Mouse (Mus musculus) brain, embryonic 14.5 days (tissue): ENCODE measurements at regions not wholly inside any gene's neighbourhood (a gene's known extent, or its start where the extent isn't known, plus 50 kb on each side); places are given as distances from the start of the nearest gene placed in this dataset.

Source experiments
- CTCF ChIP-seq: fragments of 200-500 bp; IDR thresholded peaks from 2 replicates; pipeline ENCODE4 v1.5.1; 2012; ENCODE audit warnings: inconsistent platforms, mild to moderate bottlenecking, moderate library complexity, borderline replicate concordance; ENCODE audit not compliant: insufficient read depth, insufficient read length; ENCODE audit errors: extremely low read depth
- POLR2A ChIP-seq: fragments of 200-500 bp; IDR thresholded peaks from 2 replicates; pipeline ENCODE4 v1.6.1; 2012; ENCODE audit warnings: mild to moderate bottlenecking, inconsistent platforms, borderline replicate concordance; ENCODE audit not compliant: poor library complexity, insufficient read depth, insufficient read length, severe bottlenecking; ENCODE audit errors: extremely low read depth

- TF ChIP-seq POLR2A (no peak), CTCF (no peak)
Measured at GRCm38 (mm10) chr12:26758657-26759325, 289.8 kb downstream of the Cmpk2 start.
